Comparison of ENCODE assay signal across 8 mouse cellular contexts in genomic region chr6:72597083-72597874, GRCm38 (mm10). TPM values are rescaled to one million over a fixed set of nuclear protein-coding genes. Genes with fewer than 3 reads are reported as not detected.
A peak's percentile ranks its signal among the peaks of the same experiment; 100 is the strongest.
DNase-seq lines count a peak whose midpoint lies in the region; ATAC-seq and TF ChIP-seq lines count a peak whose summit lies in the region.

No protein-coding gene starts in this region.

- TF ChIP-seq CTCF in gastrocnemius, adult 2 months (IDR thresholded peaks at IDR 0.05), result no peak
- no peak for TF ChIP-seq CTCF in ES-Bruce4 (IDR thresholded peaks at IDR 0.05; ENCODE audit: low read depth, low read length)
- TF ChIP-seq CTCF in liver, postnatal 0 days (IDR thresholded peaks at IDR 0.05; ENCODE audit: low read depth), result 0 out of 2 replicates have a peak, but pooled peaks have one; percentile 24

- H3K4me1 ChIP-seq in ES-Bruce4 (ENCODE audit: control insufficient read depth, insufficient read depth, low read length), result no peaks in the 10 kb centered on the region
- H3K4me1 ChIP-seq in embryonic facial prominence, embryonic 14.5 days (ENCODE audit: control insufficient read depth, insufficient read depth, low read length), result peaks cover 12% of the 10 kb centered on the region
- H3K4me1 ChIP-seq in hindbrain, embryonic 14.5 days (replicated peaks; ENCODE audit: control insufficient read depth, insufficient read depth, low read length), result peaks cover 15% of the 10 kb centered on the region; the same call in 1 of the 2 replicates
- H3K4me1 ChIP-seq in liver, postnatal 0 days (ENCODE audit: insufficient read depth), result peaks cover 20% of the 10 kb centered on the region
- peaks cover 9% of the 10 kb centered on the region for H3K4me1 ChIP-seq in stomach, embryonic 14.5 days (ENCODE audit: control insufficient read depth, insufficient read depth, low read length)

- H3K4me2 ChIP-seq in embryonic facial prominence, embryonic 14.5 days (ENCODE audit: low read depth, low read length), result peak overlapping the region; percentile 64
- H3K4me2 ChIP-seq in hindbrain, embryonic 14.5 days (replicated peaks), result peak overlapping the region; percentile 81
- H3K4me2 ChIP-seq in liver, postnatal 0 days (ENCODE audit: low read depth, low read length), result peak overlapping the region; percentile 83
- peak overlapping the region; percentile 78 for H3K4me2 ChIP-seq in stomach, embryonic 14.5 days (replicated peaks; ENCODE audit: low read depth, low read length)

- peak; percentile 40 for DNase-seq in gastrocnemius, adult 2 months
- no peak for DNase-seq in gastrocnemius, adult 18-20 months (ENCODE audit: low spot score)
- peak; percentile 30 for DNase-seq in embryonic facial prominence, embryonic 14.5 days (ENCODE audit: low spot score)
- no peak for DNase-seq in hindbrain, embryonic 14.5 days (ENCODE audit: low spot score)
- DNase-seq in liver, postnatal 0 days, result no peak

- H3K27me3 ChIP-seq in ES-Bruce4 (ENCODE audit: control insufficient read depth, insufficient read depth, low read length, poor library complexity, severe bottlenecking), result no peaks in the 10 kb centered on the region
- H3K27me3 ChIP-seq in embryonic facial prominence, embryonic 14.5 days (replicated peaks; ENCODE audit: control insufficient read depth, insufficient read depth, low read length), result no peaks in the 10 kb centered on the region
- H3K27me3 ChIP-seq in hindbrain, embryonic 14.5 days (ENCODE audit: control insufficient read depth, insufficient read depth, low read length), result no peaks in the 10 kb centered on the region
- H3K27me3 ChIP-seq in liver, postnatal 0 days (ENCODE audit: insufficient read depth, low read length), result no peaks in the 10 kb centered on the region
- no peaks in the 10 kb centered on the region for H3K27me3 ChIP-seq in stomach, embryonic 14.5 days (ENCODE audit: control insufficient read depth, insufficient read depth, low read length)

- no peak for ATAC-seq in embryonic facial prominence, embryonic 14.5 days (ENCODE audit: low read depth)
- no peak for ATAC-seq in hindbrain, embryonic 14.5 days (ENCODE audit: low FRiP score)
- no peak for ATAC-seq in liver, postnatal 0 days
- ATAC-seq in stomach, embryonic 14.5 days (ENCODE audit: insufficient number of reproducible peaks, insufficient read depth, low FRiP score, low read depth), result no peak
- no peak for ATAC-seq in inflammation-experienced regulatory T-cells, adult 6 months

- 34% methylated on average over 13 of the region's 13 CpGs for WGBS in embryonic facial prominence, embryonic 14.5 days
- 52% methylated on average over 13 of the region's 13 CpGs for WGBS in hindbrain, embryonic 14.5 days
- 41% methylated on average over 13 of the region's 13 CpGs for WGBS in liver, postnatal 0 days (ENCODE audit: insufficient replicate concordance)
- WGBS in stomach, embryonic 14.5 days, result 27% methylated on average over 13 of the region's 13 CpGs

- H3K27ac ChIP-seq in gastrocnemius, adult 2 months, result peak overlapping the region; percentile 91
- no peak overlapping the region for H3K27ac ChIP-seq in ES-Bruce4 (ENCODE audit: insufficient read depth, low read length)
- 0 out of 2 replicates have a peak overlapping the region, but pooled peaks have one; percentile 56 for H3K27ac ChIP-seq in embryonic facial prominence, embryonic 14.5 days (replicated peaks; ENCODE audit: low read depth, low read length)
- H3K27ac ChIP-seq in hindbrain, embryonic 14.5 days, result no peak overlapping the region
- H3K27ac ChIP-seq in liver, postnatal 0 days (ENCODE audit: low read depth), result peak overlapping the region; percentile 53; the same call in 1 of the 2 replicates
- H3K27ac ChIP-seq in stomach, embryonic 14.5 days (ENCODE audit: low read length), result no peak overlapping the region

- H3K9me3 ChIP-seq in ES-Bruce4 (replicated peaks; ENCODE audit: control insufficient read depth, insufficient read depth, low read length, poor library complexity, severe bottlenecking), result no peaks in the 10 kb centered on the region
- H3K9me3 ChIP-seq in embryonic facial prominence, embryonic 14.5 days (ENCODE audit: control insufficient read depth, low read length), result no peaks in the 10 kb centered on the region
- no peaks in the 10 kb centered on the region for H3K9me3 ChIP-seq in hindbrain, embryonic 14.5 days (ENCODE audit: control insufficient read depth, low read length)
- no peaks in the 10 kb centered on the region for H3K9me3 ChIP-seq in liver, postnatal 0 days (ENCODE audit: low read length)
- no peaks in the 10 kb centered on the region for H3K9me3 ChIP-seq in stomach, embryonic 14.5 days (ENCODE audit: control insufficient read depth, low read depth, low read length)

- H3K9ac ChIP-seq in ES-Bruce4 (ENCODE audit: low read depth, poor library complexity, severe bottlenecking), result peak overlapping the region; percentile 23; the same call in 1 of the 2 replicates
- H3K9ac ChIP-seq in embryonic facial prominence, embryonic 14.5 days (ENCODE audit: low read depth, low read length), result peak overlapping the region; percentile 73
- H3K9ac ChIP-seq in hindbrain, embryonic 14.5 days, result peak overlapping the region; percentile 70
- H3K9ac ChIP-seq in liver, postnatal 0 days (replicated peaks), result peak overlapping the region; percentile 68
- H3K9ac ChIP-seq in stomach, embryonic 14.5 days (replicated peaks; ENCODE audit: low read depth, low read length), result peak overlapping the region; percentile 56

- intact Hi-C loops in gastrocnemius, adult 2 months (cut with DNase I), result no loop called here

- peak overlapping the region; percentile 75 for H3K4me3 ChIP-seq in gastrocnemius, adult 2 months
- peak overlapping the region; percentile 85; the same call in 1 of the 2 replicates for H3K4me3 ChIP-seq in ES-Bruce4 (ENCODE audit: low read depth, low read length)
- H3K4me3 ChIP-seq in embryonic facial prominence, embryonic 14.5 days (ENCODE audit: low read depth, low read length), result peak overlapping the region; percentile 64
- peak overlapping the region; percentile 59 for H3K4me3 ChIP-seq in hindbrain, embryonic 14.5 days (replicated peaks; ENCODE audit: low read length)
- peak overlapping the region; percentile 75 for H3K4me3 ChIP-seq in liver, postnatal 0 days (ENCODE audit: low read depth, low read length)
- peak overlapping the region; percentile 57 for H3K4me3 ChIP-seq in stomach, embryonic 14.5 days (ENCODE audit: low read depth, low read length)

- no peak for TF ChIP-seq EP300 in ES-Bruce4 (IDR thresholded peaks at IDR 0.05; ENCODE audit: insufficient read depth, low read depth, low read length)
- TF ChIP-seq EP300 in liver, postnatal 0 days (IDR thresholded peaks at IDR 0.05; ENCODE audit: low read depth), result no peak

- TF ChIP-seq POLR2A in ES-Bruce4 (IDR thresholded peaks at IDR 0.05; ENCODE audit: insufficient read depth, low read length), result no peak

- H3K36me3 ChIP-seq in ES-Bruce4 (ENCODE audit: control insufficient read depth, insufficient read depth, low read length, poor library complexity, severe bottlenecking), result no peaks in the 10 kb centered on the region
- H3K36me3 ChIP-seq in embryonic facial prominence, embryonic 14.5 days (ENCODE audit: control insufficient read depth, insufficient read depth, low read length), result no peaks in the 10 kb centered on the region
- no peaks in the 10 kb centered on the region for H3K36me3 ChIP-seq in hindbrain, embryonic 14.5 days (replicated peaks; ENCODE audit: control insufficient read depth, insufficient read depth)
- H3K36me3 ChIP-seq in liver, postnatal 0 days (replicated peaks; ENCODE audit: insufficient read depth, low read length), result no peaks in the 10 kb centered on the region; the same call in 1 of the 2 replicates
- no peaks in the 10 kb centered on the region for H3K36me3 ChIP-seq in stomach, embryonic 14.5 days (ENCODE audit: control insufficient read depth, insufficient read depth, low read length)

RNA-seq across cellular contexts. Expression of gene Elmod3, which starts 0.9 kb away (rescaled TPM):
- 1 to 10 TPM; 7.7 to 9.8 TPM for total RNA-seq in gastrocnemius, adult 2 months (2021)
- 1 to 10 TPM; 7.3 to 8.7 TPM for total RNA-seq in gastrocnemius, adult 18-20 months (2021)
- 6.3 and 8.3 TPM in 2 replicates for polyA plus RNA-seq in ES-Bruce4 (2011; ENCODE audit: insufficient read depth, insufficient read length, low read depth, missing spikeins)
- polyA plus RNA-seq in embryonic facial prominence, embryonic 14.5 days (2014; fragmentation: Nextera tagmentation; extraction: Ambion mirVana), result 18.7 and 18.8 TPM in 2 replicates
- polyA plus RNA-seq in hindbrain, embryonic 14.5 days (2014; fragmentation: Nextera tagmentation; extraction: Ambion mirVana), result 16.8 and 20.0 TPM in 2 replicates
- 4.0 and 5.2 TPM in 2 replicates for polyA plus RNA-seq in liver, postnatal 0 days (2015; fragmentation: Nextera tagmentation; extraction: Ambion mirVana)
- 19.0 and 19.1 TPM in 2 replicates for polyA plus RNA-seq in stomach, embryonic 14.5 days (2014; fragmentation: Nextera tagmentation; extraction: Ambion mirVana)
- 10 to 100 TPM; 13.7 to 24.3 (median 20.6) TPM for polyA plus RNA-seq in inflammation-experienced regulatory T-cells, adult 6 months (2017; shearing (Covaris generic))

RNA-seq across cellular contexts. Expression of gene Retsat, which starts 1.0 kb away (rescaled TPM):
- 10 to 100 TPM; 56.1 to 98.6 TPM for total RNA-seq in gastrocnemius, adult 2 months (2021)
- total RNA-seq in gastrocnemius, adult 18-20 months (2021), result 10 to 100 TPM; 62.7 to 71.1 TPM
- polyA plus RNA-seq in ES-Bruce4 (2011; ENCODE audit: insufficient read depth, insufficient read length, low read depth, missing spikeins), result 5.2 and 7.8 TPM in 2 replicates
- polyA plus RNA-seq in embryonic facial prominence, embryonic 14.5 days (2014; fragmentation: Nextera tagmentation; extraction: Ambion mirVana), result 16.4 and 18.2 TPM in 2 replicates
- 6.2 and 6.6 TPM in 2 replicates for polyA plus RNA-seq in hindbrain, embryonic 14.5 days (2014; fragmentation: Nextera tagmentation; extraction: Ambion mirVana)
- polyA plus RNA-seq in liver, postnatal 0 days (2015; fragmentation: Nextera tagmentation; extraction: Ambion mirVana), result 90.4 and 109 TPM in 2 replicates
- 17.0 and 21.9 TPM in 2 replicates for polyA plus RNA-seq in stomach, embryonic 14.5 days (2014; fragmentation: Nextera tagmentation; extraction: Ambion mirVana)
- polyA plus RNA-seq in inflammation-experienced regulatory T-cells, adult 6 months (2017; shearing (Covaris generic)), result 1 to 10 TPM; 3.9 to 5.5 (median 4.1) TPM

RNA-seq across cellular contexts. Expression of gene Tgoln1, which starts 19.5 kb away (rescaled TPM):
- 10 to 100 TPM; 23.2 to 29.0 TPM for total RNA-seq in gastrocnemius, adult 2 months (2021)
- total RNA-seq in gastrocnemius, adult 18-20 months (2021), result 10 to 100 TPM; 24.0 to 27.9 TPM
- 33.2 and 34.1 TPM in 2 replicates for polyA plus RNA-seq in ES-Bruce4 (2011; ENCODE audit: insufficient read depth, insufficient read length, low read depth, missing spikeins)
- 33.8 and 34.7 TPM in 2 replicates for polyA plus RNA-seq in embryonic facial prominence, embryonic 14.5 days (2014; fragmentation: Nextera tagmentation; extraction: Ambion mirVana)
- 43.0 and 49.2 TPM in 2 replicates for polyA plus RNA-seq in hindbrain, embryonic 14.5 days (2014; fragmentation: Nextera tagmentation; extraction: Ambion mirVana)
- polyA plus RNA-seq in liver, postnatal 0 days (2015; fragmentation: Nextera tagmentation; extraction: Ambion mirVana), result 21.5 and 23.2 TPM in 2 replicates
- polyA plus RNA-seq in stomach, embryonic 14.5 days (2014; fragmentation: Nextera tagmentation; extraction: Ambion mirVana), result 38.9 and 39.3 TPM in 2 replicates
- polyA plus RNA-seq in inflammation-experienced regulatory T-cells, adult 6 months (2017; shearing (Covaris generic)), result 100 to 1,000 TPM; 103 to 111 (median 108) TPM

RNA-seq across cellular contexts. Expression of gene Capg, which starts 53.1 kb away (rescaled TPM):
- total RNA-seq in gastrocnemius, adult 2 months (2021), result 1 to 10 TPM; 6.8 to 9.7 TPM
- total RNA-seq in gastrocnemius, adult 18-20 months (2021), result 10 to 100 TPM in 1 of 2 experiments, 1 to 10 TPM in 1; 9.2 to 14.3 TPM
- 55.8 and 60.3 TPM in 2 replicates for polyA plus RNA-seq in ES-Bruce4 (2011; ENCODE audit: insufficient read depth, insufficient read length, low read depth, missing spikeins)
- 70.8 and 75.9 TPM in 2 replicates for polyA plus RNA-seq in embryonic facial prominence, embryonic 14.5 days (2014; fragmentation: Nextera tagmentation; extraction: Ambion mirVana)
- polyA plus RNA-seq in hindbrain, embryonic 14.5 days (2014; fragmentation: Nextera tagmentation; extraction: Ambion mirVana), result 8.1 and 10.3 TPM in 2 replicates
- 20.0 and 22.8 TPM in 2 replicates for polyA plus RNA-seq in liver, postnatal 0 days (2015; fragmentation: Nextera tagmentation; extraction: Ambion mirVana)
- polyA plus RNA-seq in stomach, embryonic 14.5 days (2014; fragmentation: Nextera tagmentation; extraction: Ambion mirVana), result 82.6 and 85.0 TPM in 2 replicates
- polyA plus RNA-seq in inflammation-experienced regulatory T-cells, adult 6 months (2017; shearing (Covaris generic)), result 100 to 1,000 TPM; 499 to 613 (median 536) TPM

Comparison
In these comparisons a context has a peak if more than half of its experiments do, and no peak if none do; other contexts are left out.
1. DNase-seq: peak in gastrocnemius, adult 2 months (single experiment) and embryonic facial prominence, embryonic 14.5 days (single experiment); none in gastrocnemius, adult 18-20 months (single experiment), hindbrain, embryonic 14.5 days (single experiment) and liver, postnatal 0 days (single experiment).
2. H3K27ac ChIP-seq: peak in gastrocnemius, adult 2 months (single experiment), embryonic facial prominence, embryonic 14.5 days (single experiment) and liver, postnatal 0 days (single experiment); none in ES-Bruce4 (single experiment), hindbrain, embryonic 14.5 days (single experiment) and stomach, embryonic 14.5 days (single experiment).
3. H3K9ac ChIP-seq: peak in every context shown above with its lines; median percentile 73 in embryonic facial prominence, embryonic 14.5 days; 70 in hindbrain, embryonic 14.5 days; 68 in liver, postnatal 0 days; 56 in stomach, embryonic 14.5 days; 23 in ES-Bruce4.
4. Peak in every context shown above with its lines, with median percentiles within 50 percentile points of each other: H3K4me3 ChIP-seq and H3K4me2 ChIP-seq.